Mouse (Mus musculus): Measurements from ENCODE around the gene Gm20843. TPM values are rescaled to one million over a fixed set of nuclear protein-coding genes. Genes with fewer than 3 reads are reported as not detected.
"Not testable (repeated sequence)": the region's sequence is repeated elsewhere in the genome, so short reads cannot be mapped to it uniquely, and the experiment has no call there.

Gene Gm20843
- not detected for total RNA-seq (2021)
- long read RNA-seq: 0 reads

GRCm38 (mm10) chrY:72247018-72247417 lies at the start of gene Gm20843:
Gene Gm20843 (minus strand): TSS chrY:72247118.
- not testable (repeated sequence) for DNase-seq (ENCODE audit: low spot score in 2 of 2)

All from layer of hippocampus, adult 18-20 months (tissue).